Mouse (Mus musculus): ENCODE data around the gene Gm3776. TPM values are rescaled to one million over a fixed set of nuclear protein-coding genes. Genes with fewer than 3 reads are reported as not detected.
"Not testable (repeated sequence)": the region's sequence is repeated elsewhere in the genome, so short reads cannot be mapped to it uniquely, and the experiment has no call there.

Gm3776 gene
- polyA plus RNA-seq, 1 experiment from 2014 or later: not detected

DNA sequence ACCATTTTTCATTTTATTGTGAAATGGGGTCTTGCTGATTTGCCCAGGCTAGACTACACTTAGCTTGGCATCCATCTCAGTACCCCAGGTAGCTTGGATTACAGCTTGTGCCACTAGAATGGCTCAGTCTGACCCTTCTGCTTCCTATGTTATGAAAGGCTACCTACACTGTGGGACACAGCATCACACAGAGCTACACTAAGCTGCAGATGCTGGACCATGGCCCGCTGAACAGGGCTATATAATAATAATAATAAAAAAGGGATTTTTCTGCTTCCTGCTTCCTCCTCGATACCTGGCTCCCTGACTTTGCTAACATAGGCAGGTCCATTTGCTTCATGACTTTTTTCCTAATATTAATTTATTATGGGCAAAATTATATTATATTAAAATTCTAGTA, 32.5 kb upstream of the Gm3776 start:
- no peak overlapping the region for H3K4me3 ChIP-seq (ENCODE audit: low read length)
- H3K36me3 ChIP-seq (ENCODE audit: control insufficient read depth, insufficient read depth, low read length): no peaks in the 10 kb centered on the region
- no peaks in the 10 kb centered on the region for H3K27me3 ChIP-seq (ENCODE audit: control insufficient read depth, insufficient read depth, low read length)
- H3K9me3 ChIP-seq (ENCODE audit: control insufficient read depth, low read length): no peaks in the 10 kb centered on the region
- no peaks in the 10 kb centered on the region for H3K4me1 ChIP-seq (ENCODE audit: control insufficient read depth, insufficient read depth, low read length)
- no peak overlapping the region for H3K4me2 ChIP-seq (replicated peaks; ENCODE audit: low read depth, low read length)
- ATAC-seq (ENCODE audit: low FRiP score, low TSS enrichment): no peak
- no peak overlapping the region for H3K9ac ChIP-seq (ENCODE audit: low read depth, low read length)
- 97% methylated on average over 2 of the region's 2 CpGs for WGBS
- H3K27ac ChIP-seq (ENCODE audit: low read depth, low read length): no peak overlapping the region

DNA sequence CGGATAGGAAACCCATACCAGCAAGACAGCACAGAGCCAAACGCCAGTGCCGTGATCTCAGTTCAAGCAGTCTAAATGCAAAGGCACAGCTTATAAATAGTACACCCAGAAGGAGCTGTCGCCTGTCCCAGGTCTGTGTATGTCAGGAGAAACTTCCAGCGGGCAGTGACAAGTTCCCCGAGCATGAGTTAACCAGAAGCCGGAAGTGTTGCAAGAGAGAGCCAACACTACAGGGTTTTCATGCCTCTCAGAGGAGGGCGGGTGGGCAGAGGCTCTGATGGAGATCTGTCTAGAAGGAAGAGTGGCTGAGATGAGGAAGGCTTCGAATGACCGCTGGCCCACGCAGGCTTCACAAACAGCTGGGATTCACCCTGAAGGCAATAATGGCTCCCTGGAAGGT, 31.6 kb upstream of the Gm3776 start:
- no peaks in the 10 kb centered on the region for H3K27me3 ChIP-seq (ENCODE audit: control insufficient read depth, insufficient read depth, low read length)
- H3K9me3 ChIP-seq (ENCODE audit: control insufficient read depth, low read length): no peaks in the 10 kb centered on the region
- 65% methylated on average over 11 of the region's 11 CpGs for WGBS
- no peak overlapping the region for H3K4me2 ChIP-seq (replicated peaks; ENCODE audit: low read depth, low read length)
- no peak overlapping the region for H3K9ac ChIP-seq (ENCODE audit: low read depth, low read length)
- ATAC-seq (ENCODE audit: low FRiP score, low TSS enrichment): no peak
- no peak overlapping the region for H3K27ac ChIP-seq (ENCODE audit: low read depth, low read length)
- no peak overlapping the region for H3K4me3 ChIP-seq (ENCODE audit: low read length)
- no peaks in the 10 kb centered on the region for H3K36me3 ChIP-seq (ENCODE audit: control insufficient read depth, insufficient read depth, low read length)
- no peaks in the 10 kb centered on the region for H3K4me1 ChIP-seq (ENCODE audit: control insufficient read depth, insufficient read depth, low read length)

DNA sequence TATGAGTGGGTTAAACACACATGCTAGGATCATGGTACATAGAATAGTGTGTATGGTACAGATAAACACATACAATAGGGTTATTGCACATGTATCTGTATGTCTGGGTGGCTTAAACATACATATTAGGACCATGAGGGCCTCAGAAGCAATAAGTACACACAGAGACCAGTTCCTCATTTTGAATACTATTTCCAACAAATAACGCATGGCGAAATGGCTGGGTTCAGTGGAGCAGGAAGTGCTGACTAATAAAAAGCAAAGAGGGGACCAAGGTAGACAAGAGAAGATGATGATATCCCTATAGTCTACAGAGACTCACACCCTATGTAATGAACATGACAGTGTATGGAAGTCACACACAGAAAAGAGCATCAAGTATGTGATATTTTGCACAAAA, 28.8 kb upstream of the Gm3776 start:
- ATAC-seq (ENCODE audit: low FRiP score, low TSS enrichment): no peak
- H3K27me3 ChIP-seq (ENCODE audit: control insufficient read depth, insufficient read depth, low read length): no peaks in the 10 kb centered on the region
- no peak overlapping the region for H3K4me3 ChIP-seq (ENCODE audit: low read length)
- H3K4me1 ChIP-seq (ENCODE audit: control insufficient read depth, insufficient read depth, low read length): no peaks in the 10 kb centered on the region
- H3K9ac ChIP-seq (ENCODE audit: low read depth, low read length): no peak overlapping the region
- H3K9me3 ChIP-seq (ENCODE audit: control insufficient read depth, low read length): no peaks in the 10 kb centered on the region
- no peak overlapping the region for H3K4me2 ChIP-seq (replicated peaks; ENCODE audit: low read depth, low read length)
- 92% methylated on average over 2 of the region's 2 CpGs for WGBS
- no peak overlapping the region for H3K27ac ChIP-seq (ENCODE audit: low read depth, low read length)
- H3K36me3 ChIP-seq (ENCODE audit: control insufficient read depth, insufficient read depth, low read length): no peaks in the 10 kb centered on the region

DNA sequence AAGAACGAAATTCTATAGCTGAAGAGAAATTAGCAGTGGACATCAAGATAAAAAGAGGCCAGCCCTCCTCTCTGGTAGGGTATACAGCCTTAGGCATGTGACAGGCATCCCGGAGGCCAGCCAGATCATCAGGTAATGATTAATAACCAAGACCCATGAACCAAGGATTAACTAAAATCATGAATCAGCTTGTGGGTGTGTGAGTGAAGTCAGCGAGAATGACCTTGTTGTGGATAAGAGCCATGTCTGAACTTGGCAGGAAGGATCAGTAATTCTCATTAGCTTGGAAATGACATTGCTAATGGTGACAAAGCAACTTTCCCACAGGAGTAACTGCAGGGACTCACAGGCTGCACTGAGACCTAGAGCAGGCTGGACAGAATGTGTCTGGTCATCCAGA, 27.3 kb upstream of the Gm3776 start:
- WGBS: 54% methylated on average over 3 of the region's 3 CpGs
- not testable (repeated sequence) for H3K27me3 ChIP-seq (ENCODE audit: control insufficient read depth, insufficient read depth, low read length); H3K9ac ChIP-seq (ENCODE audit: low read depth, low read length); H3K9me3 ChIP-seq (ENCODE audit: control insufficient read depth, low read length); H3K4me1 ChIP-seq (ENCODE audit: control insufficient read depth, insufficient read depth, low read length); H3K27ac ChIP-seq (ENCODE audit: low read depth, low read length); H3K36me3 ChIP-seq (ENCODE audit: control insufficient read depth, insufficient read depth, low read length); ATAC-seq (ENCODE audit: low FRiP score, low TSS enrichment); H3K4me3 ChIP-seq (ENCODE audit: low read length); H3K4me2 ChIP-seq (replicated peaks; ENCODE audit: low read depth, low read length)

DNA sequence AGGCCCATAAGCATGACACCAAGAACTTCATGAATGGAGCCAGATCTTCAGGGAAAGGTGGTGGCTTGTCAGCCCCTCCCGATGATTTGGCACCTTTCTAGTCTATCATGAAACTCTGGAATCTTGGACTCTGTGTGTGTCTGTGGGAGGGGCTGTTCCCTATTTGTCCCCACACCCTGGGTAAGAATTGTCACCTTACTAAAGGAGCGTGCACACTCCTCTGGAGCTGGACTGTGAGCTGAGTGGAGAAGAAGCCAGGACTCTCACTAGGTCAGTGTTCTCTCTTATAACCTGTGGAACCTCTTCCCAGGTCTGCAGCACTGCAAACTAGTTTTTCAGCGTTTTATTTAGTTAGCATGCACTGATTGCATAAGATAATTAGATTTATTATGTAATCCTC, 26.5 kb upstream of the Gm3776 start, which contains the start of gene Gsta1:
Gene Gsta1 (plus strand): TSS at position 196 of the 400 bp plus-strand sequence.
- 84% methylated on average over 2 of the region's 3 CpGs for WGBS
- H3K4me3 ChIP-seq (ENCODE audit: low read length); H3K4me2 ChIP-seq (replicated peaks; ENCODE audit: low read depth, low read length); ATAC-seq (ENCODE audit: low FRiP score, low TSS enrichment); H3K36me3 ChIP-seq (ENCODE audit: control insufficient read depth, insufficient read depth, low read length); H3K9me3 ChIP-seq (ENCODE audit: control insufficient read depth, low read length); H3K27ac ChIP-seq (ENCODE audit: low read depth, low read length); H3K4me1 ChIP-seq (ENCODE audit: control insufficient read depth, insufficient read depth, low read length); H3K27me3 ChIP-seq (ENCODE audit: control insufficient read depth, insufficient read depth, low read length); H3K9ac ChIP-seq (ENCODE audit: low read depth, low read length): not testable (repeated sequence)

DNA sequence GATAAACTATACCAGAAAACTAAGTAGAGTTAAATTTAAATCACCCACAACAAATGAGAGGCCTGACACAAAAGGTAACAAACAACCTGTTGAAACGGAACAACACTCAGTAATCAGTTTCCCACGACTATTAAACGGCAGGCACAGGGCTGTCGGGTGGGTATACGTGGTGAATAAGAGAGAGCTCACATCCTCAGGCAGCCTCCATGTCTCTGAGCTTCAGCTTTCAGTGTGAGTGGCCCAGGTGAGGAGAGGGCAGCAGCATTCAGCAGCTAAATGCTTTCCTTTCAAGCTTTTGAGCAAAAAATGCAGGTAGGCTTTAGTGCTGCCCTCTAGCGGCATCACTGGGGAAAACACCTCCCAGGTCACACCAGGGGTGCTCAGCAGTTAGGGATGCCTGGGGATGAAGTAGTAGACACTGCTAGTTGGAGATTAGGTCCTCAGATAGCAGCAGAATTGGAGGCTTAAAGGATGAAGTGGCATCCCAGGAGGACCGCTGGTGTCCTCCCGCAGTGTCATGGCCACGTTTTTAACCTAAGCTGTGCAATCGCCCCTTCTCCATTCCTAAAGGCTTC, 23.7 kb upstream of the Gm3776 start:
- H3K4me2 ChIP-seq (replicated peaks; ENCODE audit: low read depth, low read length); H3K9ac ChIP-seq (ENCODE audit: low read depth, low read length); H3K27me3 ChIP-seq (ENCODE audit: control insufficient read depth, insufficient read depth, low read length); H3K36me3 ChIP-seq (ENCODE audit: control insufficient read depth, insufficient read depth, low read length); H3K27ac ChIP-seq (ENCODE audit: low read depth, low read length); ATAC-seq (ENCODE audit: low FRiP score, low TSS enrichment); H3K9me3 ChIP-seq (ENCODE audit: control insufficient read depth, low read length); H3K4me3 ChIP-seq (ENCODE audit: low read length); H3K4me1 ChIP-seq (ENCODE audit: control insufficient read depth, insufficient read depth, low read length): not testable (repeated sequence)
- no CpG with 5 or more reads among the region's 10 CpGs for WGBS

DNA sequence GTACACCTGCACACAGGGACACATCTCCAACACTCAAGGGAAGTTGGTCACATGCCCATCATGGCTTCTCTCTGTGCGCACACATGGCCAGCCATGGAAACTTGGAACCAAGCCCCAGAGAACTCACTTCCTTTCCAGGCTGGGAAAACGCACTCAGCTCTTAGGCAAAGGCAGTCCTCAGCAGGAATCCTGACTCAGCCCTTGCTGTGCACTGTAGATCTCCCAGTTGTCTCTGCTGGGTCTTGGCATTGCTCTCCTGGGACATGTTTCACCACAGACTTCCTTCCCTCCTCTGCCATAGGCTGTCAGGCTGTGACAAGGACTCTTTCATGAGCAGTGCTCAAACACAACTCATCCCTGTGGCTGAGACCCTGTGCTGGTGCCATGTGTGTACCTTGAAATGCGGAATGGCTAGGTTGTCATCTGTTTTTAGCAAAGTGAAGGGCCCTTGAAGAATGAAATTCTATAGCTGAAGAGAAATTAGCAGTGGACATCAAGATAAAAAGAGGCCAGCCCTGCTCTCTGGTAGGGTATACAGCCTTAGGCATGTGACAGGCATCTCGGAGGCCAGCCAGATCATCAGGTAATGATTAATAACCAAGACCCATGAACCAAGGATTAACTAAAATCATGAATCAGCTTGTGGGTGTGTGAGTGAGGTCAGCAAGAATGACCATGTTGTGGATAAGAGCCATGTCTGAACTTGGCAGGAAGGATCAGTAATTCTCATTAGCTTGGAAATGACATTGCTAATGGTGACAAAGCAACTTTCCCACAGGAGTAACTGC, 1.1 kb upstream of the Gm3776 start:
- H3K9ac ChIP-seq (ENCODE audit: low read depth, low read length); H3K27me3 ChIP-seq (ENCODE audit: control insufficient read depth, insufficient read depth, low read length); H3K9me3 ChIP-seq (ENCODE audit: control insufficient read depth, low read length); H3K4me2 ChIP-seq (replicated peaks; ENCODE audit: low read depth, low read length); ATAC-seq (ENCODE audit: low FRiP score, low TSS enrichment); H3K36me3 ChIP-seq (ENCODE audit: control insufficient read depth, insufficient read depth, low read length); H3K27ac ChIP-seq (ENCODE audit: low read depth, low read length); H3K4me1 ChIP-seq (ENCODE audit: control insufficient read depth, insufficient read depth, low read length); H3K4me3 ChIP-seq (ENCODE audit: low read length): not testable (repeated sequence)
- WGBS: 74% methylated on average over 4 of the region's 4 CpGs

DNA sequence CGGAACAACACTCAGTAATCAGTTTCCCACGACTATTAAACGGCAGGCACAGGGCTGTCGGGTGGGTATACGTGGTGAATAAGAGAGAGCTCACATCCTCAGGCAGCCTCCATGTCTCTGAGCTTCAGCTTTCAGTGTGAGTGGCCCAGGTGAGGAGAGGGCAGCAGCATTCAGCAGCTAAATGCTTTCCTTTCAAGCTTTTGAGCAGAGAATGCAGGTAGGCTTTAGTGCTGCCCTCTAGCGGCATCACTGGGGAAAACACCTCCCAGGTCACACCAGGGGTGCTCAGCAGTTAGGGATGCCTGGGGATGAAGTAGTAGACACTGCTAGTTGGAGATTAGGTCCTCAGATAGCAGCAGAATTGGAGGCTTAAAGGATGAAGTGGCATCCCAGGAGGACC, 2.8 kb downstream of the Gm3776 start:
- H3K36me3 ChIP-seq (ENCODE audit: control insufficient read depth, insufficient read depth, low read length); H3K27ac ChIP-seq (ENCODE audit: low read depth, low read length); H3K4me3 ChIP-seq (ENCODE audit: low read length); H3K9me3 ChIP-seq (ENCODE audit: control insufficient read depth, low read length); H3K27me3 ChIP-seq (ENCODE audit: control insufficient read depth, insufficient read depth, low read length); H3K9ac ChIP-seq (ENCODE audit: low read depth, low read length); H3K4me1 ChIP-seq (ENCODE audit: control insufficient read depth, insufficient read depth, low read length); H3K4me2 ChIP-seq (replicated peaks; ENCODE audit: low read depth, low read length): not testable (repeated sequence)
- ATAC-seq (ENCODE audit: low FRiP score, low TSS enrichment): 0 out of 2 replicates have a peak, but pooled peaks have one; percentile 65
- WGBS: 0% methylated on average over 1 of the region's 6 CpGs

DNA sequence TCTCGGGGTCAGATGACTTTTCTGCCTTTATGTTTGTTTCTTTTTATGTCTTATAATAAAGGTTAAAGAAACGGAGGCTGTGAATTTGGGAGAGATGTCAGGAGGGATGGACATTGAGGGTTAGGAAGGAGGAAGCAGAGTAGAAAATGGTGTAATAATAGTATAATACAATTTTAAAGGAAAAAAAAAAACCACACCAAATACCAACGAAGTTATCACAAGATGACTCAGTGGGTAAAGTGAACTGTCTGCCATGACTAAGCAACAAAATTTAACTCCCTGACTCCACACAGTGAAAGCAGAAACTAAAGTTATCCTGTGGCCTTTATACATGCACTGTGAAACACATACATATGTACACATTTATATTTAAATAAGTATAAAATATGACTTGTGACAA, 14.0 kb downstream of the Gm3776 start:
- not testable (repeated sequence) for H3K4me1 ChIP-seq (ENCODE audit: control insufficient read depth, insufficient read depth, low read length); H3K9me3 ChIP-seq (ENCODE audit: control insufficient read depth, low read length); H3K4me2 ChIP-seq (replicated peaks; ENCODE audit: low read depth, low read length); ATAC-seq (ENCODE audit: low FRiP score, low TSS enrichment); H3K9ac ChIP-seq (ENCODE audit: low read depth, low read length); H3K36me3 ChIP-seq (ENCODE audit: control insufficient read depth, insufficient read depth, low read length); H3K27ac ChIP-seq (ENCODE audit: low read depth, low read length); H3K27me3 ChIP-seq (ENCODE audit: control insufficient read depth, insufficient read depth, low read length); H3K4me3 ChIP-seq (ENCODE audit: low read length)
- WGBS: 81% methylated on average over 3 of the region's 3 CpGs
